Comparison of ENCODE assay signal across 7 mouse cellular contexts in the genomic region with DNA sequence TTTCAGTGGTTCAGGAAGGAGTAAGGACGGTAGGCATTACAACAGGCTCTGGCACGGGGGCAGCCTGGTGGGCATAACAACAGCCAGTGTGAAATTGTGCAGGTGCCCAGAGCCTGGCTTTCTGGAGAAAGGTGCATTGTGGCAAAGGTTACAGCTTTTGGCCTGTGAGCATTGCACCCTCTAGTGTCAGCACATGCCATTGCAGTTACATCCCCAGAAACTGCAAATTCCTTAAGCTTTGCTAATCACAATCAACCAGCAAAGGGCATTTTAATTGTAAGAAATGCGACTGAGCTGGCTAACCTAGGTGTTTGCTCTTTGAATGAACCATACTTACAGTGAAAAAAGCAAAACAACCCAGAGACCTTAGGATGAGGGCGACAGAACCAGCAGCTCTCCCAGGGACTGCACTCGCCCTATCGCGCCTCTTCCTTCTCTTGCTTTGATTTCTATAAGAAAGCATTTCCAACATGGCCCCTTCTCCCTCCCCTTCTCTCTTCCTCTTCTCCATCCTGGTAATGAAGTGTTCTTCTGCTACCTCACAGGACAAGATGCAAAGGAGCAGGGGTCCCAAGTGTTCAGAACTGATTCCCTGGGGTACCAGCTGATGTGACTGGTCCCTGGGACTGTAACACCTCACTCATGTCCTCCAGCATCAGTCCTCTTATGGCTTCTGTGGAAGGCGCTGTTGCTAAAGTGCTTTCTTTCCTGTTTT. TPM values are rescaled to one million over a fixed set of nuclear protein-coding genes. Genes with fewer than 3 reads are reported as not detected.
DNase-seq lines count a peak whose midpoint lies in the region; ATAC-seq and TF ChIP-seq lines count a peak whose summit lies in the region.

No protein-coding gene starts in this region.

- H3K9me3 ChIP-seq in intestine, postnatal 0 days (ENCODE audit: control insufficient read depth), result no peaks in the 10 kb centered on the region
- no peaks in the 10 kb centered on the region for H3K9me3 ChIP-seq in neural tube, embryonic 13.5 days

- TF ChIP-seq CTCF in intestine, postnatal 0 days (IDR thresholded peaks at IDR 0.05; ENCODE audit: low read depth), result peak; percentile 92

- peaks cover 16% of the 10 kb centered on the region; the same call in 1 of the 2 replicates for H3K27me3 ChIP-seq in intestine, postnatal 0 days (replicated peaks; ENCODE audit: control insufficient read depth, insufficient read depth, low read length)
- peaks cover 60% of the 10 kb centered on the region for H3K27me3 ChIP-seq in neural tube, embryonic 13.5 days

- peak; percentile 62 for ATAC-seq in CD4-positive, CD25-positive, alpha-beta regulatory T cell, adult 4 months
- peak; percentile 45; the same call in 1 of the 2 replicates for ATAC-seq in intestine, postnatal 0 days
- ATAC-seq in neural tube, embryonic 13.5 days (ENCODE audit: low read depth), result peak; percentile 57; the same call in 1 of the 2 replicates

- H3K4me2 ChIP-seq in intestine, postnatal 0 days (replicated peaks; ENCODE audit: low read depth), result peak overlapping the region; percentile 66
- peak overlapping the region; percentile 59 for H3K4me2 ChIP-seq in neural tube, embryonic 13.5 days

- H3K9ac ChIP-seq in intestine, postnatal 0 days (ENCODE audit: low read depth, low read length), result 0 out of 2 replicates have a peak overlapping the region, but pooled peaks have one; percentile 4
- H3K9ac ChIP-seq in neural tube, embryonic 13.5 days, result 0 out of 2 replicates have a peak overlapping the region, but pooled peaks have one; percentile 43

- peak; percentile 76 for DNase-seq in NIH3T3 (ENCODE audit: low read depth)
- DNase-seq in cerebellum, postnatal 4 days (ENCODE audit: low spot score in 2 of 2), result peak; percentile 24 to 45
- DNase-seq in heart, adult 18-20 months, result peak; percentile 51 to 81
- DNase-seq in lung, adult 18-20 months, result peak; percentile 51 to 53

- no peaks in the 10 kb centered on the region for H3K36me3 ChIP-seq in intestine, postnatal 0 days (ENCODE audit: control insufficient read depth, insufficient read depth)
- H3K36me3 ChIP-seq in neural tube, embryonic 13.5 days, result no peaks in the 10 kb centered on the region

- H3K4me1 ChIP-seq in intestine, postnatal 0 days (replicated peaks; ENCODE audit: control insufficient read depth, insufficient read depth, low read length), result 0 out of 2 replicates have a peak, but pooled peaks cover 5% of the 10 kb centered on the region
- H3K4me1 ChIP-seq in neural tube, embryonic 13.5 days (replicated peaks), result peaks cover 16% of the 10 kb centered on the region

- peak overlapping the region; percentile 31; the same call in 1 of the 2 replicates for H3K27ac ChIP-seq in intestine, postnatal 0 days (ENCODE audit: low read depth, low read length)
- no peak overlapping the region for H3K27ac ChIP-seq in neural tube, embryonic 13.5 days (replicated peaks)

- 1% methylated on average over 8 of the region's 8 CpGs for WGBS in intestine, postnatal 0 days
- 2% methylated on average over 8 of the region's 8 CpGs for WGBS in neural tube, embryonic 13.5 days

- H3K4me3 ChIP-seq in intestine, postnatal 0 days (ENCODE audit: low read depth, low read length), result peak overlapping the region; percentile 26
- H3K4me3 ChIP-seq in neural tube, embryonic 13.5 days, result peak overlapping the region; percentile 33

RNA-seq across cellular contexts. Expression of gene Rhou, which starts 25.3 kb away (rescaled TPM):
- polyA plus RNA-seq in CD4-positive, CD25-positive, alpha-beta regulatory T cell, adult 4 months (2017; shearing (Covaris generic)), result under 1 TPM in 1 of 2 experiments, not detected in 1; 0.42 TPM
- total RNA-seq in heart, adult 18-20 months (2021), result 1 to 10 TPM; 6.3 to 8.9 TPM
- polyA plus RNA-seq in intestine, postnatal 0 days (2015; fragmentation: Nextera tagmentation; extraction: Ambion mirVana), result 18.7 and 19.5 TPM in 2 replicates
- 15.9 and 16.1 TPM in 2 replicates for polyA plus RNA-seq in neural tube, embryonic 13.5 days (2015; fragmentation: Nextera tagmentation; extraction: Ambion mirVana)

Comparison
In these comparisons a context has a peak if more than half of its experiments do, and no peak if none do; other contexts are left out.
1. RNA of gene Rhou, which starts 25.3 kb away (polyA plus RNA-seq): 18.7 to 19.5 TPM in intestine, postnatal 0 days and 15.9 to 16.1 TPM in neural tube, embryonic 13.5 days; 0.42 TPM in CD4-positive, CD25-positive, alpha-beta regulatory T cell, adult 4 months; every median in the first group is over 10 times any median in the second.
2. Peak in every context shown above with its lines, with median percentiles within 50 percentile points of each other: ATAC-seq and DNase-seq.